Mouse (Mus musculus): ENCODE measurements around the gene Snx30. TPM values are rescaled to one million over a fixed set of nuclear protein-coding genes. Genes with fewer than 3 reads are reported as not detected.

The Snx30 gene
- polyA plus RNA-seq, 1 experiment from 2014 or later, result 13.4 TPM

Other genes with a start within 250 kb of the Snx30 start
- 27.6 and 28.1 TPM in 2 replicates for gene Hsdl2, start 224.3 kb upstream of the Snx30 start, polyA plus RNA-seq (2016; fragmentation: Nextera tagmentation; extraction: Ambion mirVana)
- gene E130308A19Rik, start 179.6 kb upstream of the Snx30 start, polyA plus RNA-seq (2016; fragmentation: Nextera tagmentation; extraction: Ambion mirVana), result 55.3 and 57.2 TPM in 2 replicates
- gene Inip, start 4.3 kb upstream of the Snx30 start, polyA plus RNA-seq (2016; fragmentation: Nextera tagmentation; extraction: Ambion mirVana), result 100 and 111 TPM in 2 replicates
- gene Slc46a2, start 109.2 kb downstream of the Snx30 start, polyA plus RNA-seq (2016; fragmentation: Nextera tagmentation; extraction: Ambion mirVana), result 0.06 TPM in 1 of 2 replicates, not detected in the other
- gene Mup4, start 154.9 kb downstream of the Snx30 start, polyA plus RNA-seq (2016; fragmentation: Nextera tagmentation; extraction: Ambion mirVana), result not detected in 2 replicates
- not detected in 2 replicates for gene Mup6, start 158.5 kb downstream of the Snx30 start, polyA plus RNA-seq (2016; fragmentation: Nextera tagmentation; extraction: Ambion mirVana)